Mouse (Mus musculus): ENCODE measurements at regions not wholly inside any gene's neighbourhood (a gene's known extent, or its start where the extent isn't known, plus 50 kb on each side); places are given as distances from the start of the nearest gene placed in this dataset.

DNA sequence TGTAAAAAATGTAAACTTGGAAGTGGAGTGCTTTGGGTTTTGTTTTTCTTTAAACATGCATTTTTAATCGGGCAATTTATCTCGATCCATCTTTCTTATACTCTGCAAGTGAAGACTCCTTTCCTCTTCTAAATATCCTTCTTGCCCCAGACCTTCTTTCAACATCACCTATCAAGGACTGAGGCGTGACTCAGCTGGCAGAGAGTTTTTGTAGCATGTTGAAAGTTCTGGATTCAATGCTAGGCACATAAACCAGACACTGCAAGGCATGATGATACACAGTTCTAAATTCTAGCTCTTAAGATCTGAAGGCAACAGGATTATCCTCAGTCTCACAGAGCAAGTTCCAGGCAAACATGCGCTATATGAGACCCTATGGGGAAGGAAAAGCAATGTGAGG, 88.1 kb upstream of the Akirin2 start:
- TF ChIP-seq CTCF (IDR thresholded peaks at IDR 0.05 in 2 of 3, conservative IDR thresholded peaks at IDR 0.05 in 1 of 3; ENCODE audit: control insufficient read depth in 1 of 3, insufficient read depth in 1 of 3, low read depth in 2 of 3, low read length in 3 of 3, poor library complexity in 1 of 3, severe bottlenecking in 1 of 3) (no peak), MAX (IDR thresholded peaks at IDR 0.05; ENCODE audit: low read length) (no peak), GATA1 (IDR thresholded peaks at IDR 0.05; ENCODE audit: low read depth, low read length) (no peak), TAL1 (IDR thresholded peaks at IDR 0.05; ENCODE audit: low read length) (no peak), EP300 (IDR thresholded peaks at IDR 0.05; ENCODE audit: low read depth in 1 of 2, low read length in 2 of 2) (no peak), POLR2A (IDR thresholded peaks at IDR 0.05; ENCODE audit: control insufficient read depth in 1 of 2, insufficient read depth in 1 of 2, low read depth in 1 of 2, low read length in 2 of 2, poor library complexity in 1 of 2) (no peak), KAT2A (conservative IDR thresholded peaks at IDR 0.05; ENCODE audit: low read depth, low read length) (no peak), ZNF384 (IDR thresholded peaks at IDR 0.05; ENCODE audit: low read depth, low read length) (no peak), HCFC1 (IDR thresholded peaks at IDR 0.05; ENCODE audit: low read depth, low read length) (no peak)
